Mouse (Mus musculus): ENCODE data around the gene Aif1. TPM values are rescaled to one million over a fixed set of nuclear protein-coding genes. Genes with fewer than 3 reads are reported as not detected.
"Not testable (repeated sequence)": the region's sequence is repeated elsewhere in the genome, so short reads cannot be mapped to it uniquely, and the experiment has no call there.

Aif1 gene
- total RNA-seq, 2 experiments from 2014 or later: 78.7 to 103 TPM

DNA sequence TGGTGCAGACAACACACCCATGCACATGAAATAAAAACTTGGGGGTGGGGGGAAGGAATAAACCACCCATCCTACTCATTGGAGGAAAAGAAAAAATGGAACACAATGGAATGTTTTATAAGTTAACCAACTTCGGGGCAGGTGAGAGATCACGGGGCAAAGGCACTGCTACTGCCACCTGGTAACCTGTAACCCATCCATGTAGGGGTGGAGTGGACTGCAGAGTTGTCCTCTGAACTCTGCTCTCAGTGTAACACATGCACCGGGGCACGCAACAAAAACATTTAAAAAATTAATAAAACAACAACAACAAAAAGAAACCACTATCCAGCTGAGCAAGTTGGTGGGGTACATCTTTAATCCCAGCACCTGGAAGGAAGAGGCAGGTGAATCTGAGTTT, 23.7 kb downstream of the Aif1 start:
- ATAC-seq (ENCODE audit: poor library complexity, severe bottlenecking): no peak

DNA sequence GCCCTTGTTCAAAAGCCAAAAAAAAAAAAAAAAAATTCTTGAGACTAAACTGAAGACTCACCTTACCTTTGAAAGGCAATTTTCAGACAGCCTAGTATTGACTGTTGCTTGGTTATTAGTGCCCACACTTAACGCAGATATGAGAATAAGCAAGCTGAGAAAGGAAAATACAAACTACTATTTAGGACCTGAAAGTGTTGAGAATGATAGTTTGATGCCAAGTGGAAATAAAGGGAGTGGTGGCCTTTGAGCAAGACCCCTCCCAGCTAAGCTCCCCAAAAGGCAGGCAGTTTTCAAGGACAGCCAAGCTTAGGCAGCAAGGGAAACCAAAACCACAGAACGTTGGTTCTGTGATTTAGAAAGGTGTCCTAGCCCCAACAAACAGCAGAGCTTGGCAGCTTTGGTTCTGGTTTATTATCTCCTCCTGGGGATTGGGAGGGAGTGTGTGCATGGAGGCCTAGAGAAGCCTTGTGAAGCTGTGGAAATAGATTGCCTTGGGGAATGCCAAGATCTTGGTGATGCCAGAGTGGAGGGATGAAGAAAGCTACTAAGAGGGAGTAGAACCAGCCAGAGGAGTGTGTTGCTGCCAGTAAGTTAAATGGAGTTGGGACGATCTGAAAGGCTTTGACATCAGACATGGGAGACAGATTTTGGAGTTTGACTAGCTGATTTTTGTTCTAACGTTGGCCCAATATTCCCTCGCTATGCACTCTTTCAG, 27.8 kb downstream of the Aif1 start:
- no peak for ATAC-seq (ENCODE audit: poor library complexity, severe bottlenecking)

DNA sequence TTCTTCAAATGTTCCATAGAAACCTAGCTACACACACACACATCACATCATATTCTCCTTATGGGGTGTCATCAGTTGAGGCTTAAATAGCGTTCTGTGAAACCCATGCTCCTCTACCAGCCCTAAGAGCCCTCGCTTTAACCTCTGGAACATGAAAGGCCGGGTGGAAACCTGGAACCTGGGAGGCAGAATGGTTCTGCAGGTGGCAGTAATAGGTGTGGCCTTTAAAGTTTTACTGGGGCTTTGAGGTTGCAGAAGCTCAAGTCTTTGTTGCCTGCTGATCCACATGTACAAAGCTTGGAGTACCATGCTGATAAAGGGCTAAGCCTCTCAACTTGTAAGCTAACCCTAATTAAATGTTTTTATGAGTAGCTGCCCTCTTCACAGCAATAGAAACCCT, 28.5 kb downstream of the Aif1 start:
- ATAC-seq (ENCODE audit: poor library complexity, severe bottlenecking): no peak

DNA sequence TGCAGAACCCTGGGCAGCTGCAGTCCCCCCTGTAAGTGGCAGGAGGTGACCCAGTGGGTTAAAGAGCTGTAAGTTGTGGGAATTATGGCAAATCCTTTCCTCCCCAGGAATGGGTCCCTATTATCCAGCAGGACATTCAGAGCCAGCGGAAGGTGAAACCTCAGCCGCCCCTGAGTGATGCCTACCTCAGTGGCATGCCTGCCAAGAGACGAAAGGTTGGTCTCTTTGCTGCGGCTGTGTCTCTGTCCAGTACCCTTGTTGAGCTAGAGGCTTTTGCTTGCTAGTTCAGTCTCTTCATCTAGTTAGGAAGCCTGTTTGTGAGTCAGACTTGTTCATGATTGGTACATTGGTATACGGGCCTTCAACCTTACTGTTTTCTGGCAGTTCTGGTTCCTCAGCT, 29.7 kb downstream of the Aif1 start:
- ATAC-seq (ENCODE audit: poor library complexity, severe bottlenecking): no peak

DNA sequence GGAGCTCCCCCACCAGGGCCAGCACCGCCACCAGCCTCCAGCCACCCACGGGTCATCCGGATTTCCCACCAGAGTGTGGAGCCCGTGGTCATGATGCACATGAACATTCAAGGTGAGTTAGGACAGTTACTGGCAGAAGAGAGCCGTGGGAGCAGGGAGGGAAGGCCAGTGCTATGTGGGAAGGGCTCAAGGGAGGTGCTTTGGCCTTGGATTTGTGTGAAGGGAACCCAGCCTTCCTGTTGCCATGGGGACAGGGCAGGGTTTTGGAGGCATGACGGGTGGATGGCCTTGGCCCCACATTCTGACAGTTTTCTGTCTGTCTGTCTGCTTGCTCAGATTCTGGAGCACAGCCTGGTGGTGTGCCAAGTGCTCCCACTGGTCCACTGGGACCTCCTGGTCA, 33.9 kb downstream of the Aif1 start:
- no peak for ATAC-seq (ENCODE audit: poor library complexity, severe bottlenecking)

DNA sequence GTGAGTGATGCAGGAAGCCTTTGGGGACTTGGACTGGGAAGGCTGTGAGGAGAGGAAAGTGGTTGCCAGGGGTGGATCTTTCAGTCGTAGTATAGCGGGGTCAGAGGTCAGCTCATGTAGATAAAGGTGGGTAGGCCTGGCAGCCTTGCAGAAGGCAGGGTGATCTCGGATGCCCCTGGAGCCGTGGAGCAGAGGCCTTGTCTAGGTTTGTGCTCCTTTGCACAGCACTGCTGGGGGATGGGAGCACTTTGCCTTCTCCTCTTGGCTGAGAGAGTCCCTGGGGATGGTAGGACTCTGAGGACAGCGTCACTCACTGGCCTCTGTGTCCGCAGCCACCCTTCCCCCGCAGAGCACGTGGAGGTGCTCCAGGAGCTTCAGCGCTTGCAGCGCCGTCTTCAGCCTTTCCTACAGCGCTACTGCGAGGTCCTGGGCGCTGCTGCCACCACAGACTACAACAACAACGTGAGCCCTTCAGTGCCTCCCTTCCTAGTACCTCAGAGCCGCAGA, 35.3 kb downstream of the Aif1 start:
- no peak for ATAC-seq (ENCODE audit: poor library complexity, severe bottlenecking)

DNA sequence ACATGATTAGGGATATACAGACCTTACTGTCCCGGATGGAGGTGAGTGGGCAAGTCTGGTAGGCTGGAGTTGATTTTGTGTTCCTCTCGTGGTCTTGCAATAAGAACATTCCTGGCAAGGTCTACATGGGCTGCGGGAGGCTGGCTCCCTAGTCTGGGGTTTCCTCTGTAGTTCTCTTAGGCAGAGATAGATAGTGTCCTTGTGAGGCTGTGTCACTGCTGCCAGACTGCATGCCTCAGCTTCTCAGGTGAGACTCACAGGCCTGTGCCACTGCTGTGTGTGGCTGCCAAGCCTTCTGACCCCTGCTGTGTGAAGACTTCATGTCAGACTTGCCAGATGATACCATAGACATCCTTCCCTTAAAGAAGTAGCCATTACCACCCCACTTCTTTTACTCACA, 36.6 kb downstream of the Aif1 start:
- no peak for ATAC-seq (ENCODE audit: poor library complexity, severe bottlenecking)

DNA sequence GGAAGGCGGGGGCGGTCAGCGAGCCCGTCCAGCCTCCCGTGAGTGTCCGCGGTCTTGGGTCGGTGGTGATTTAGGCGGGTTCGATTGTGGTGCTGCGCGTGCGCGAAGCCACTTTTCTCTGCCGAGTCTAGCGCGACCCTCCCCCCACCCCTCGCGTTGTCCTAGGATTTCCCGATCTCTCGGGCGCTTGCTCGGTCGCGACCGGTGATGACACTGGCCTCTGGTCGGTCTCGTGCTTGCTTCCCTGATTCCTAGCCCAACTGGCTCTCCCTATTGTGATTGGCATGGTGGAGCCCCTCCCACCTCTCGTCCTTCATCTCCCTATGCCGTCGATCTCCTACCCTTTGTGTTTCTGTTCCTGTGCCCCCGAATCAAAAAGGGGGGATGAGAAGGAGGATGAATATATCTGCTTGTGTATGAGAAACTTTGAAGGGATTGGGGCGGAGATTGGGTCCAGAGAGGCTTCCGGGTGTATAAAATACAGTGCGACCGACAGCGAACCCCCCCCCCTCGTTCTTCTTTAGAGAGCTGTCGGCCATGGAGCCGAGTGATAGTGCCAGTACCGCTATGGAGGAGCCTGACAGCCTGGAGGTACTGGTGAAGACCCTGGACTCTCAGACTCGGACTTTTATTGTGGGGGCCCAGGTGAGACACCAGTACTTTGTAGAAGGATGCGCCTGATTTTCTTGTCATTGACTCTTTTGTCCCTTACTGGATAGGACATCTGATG, 40.1 kb downstream of the Aif1 start:
- peak; percentile 68 for ATAC-seq (ENCODE audit: poor library complexity, severe bottlenecking)

DNA sequence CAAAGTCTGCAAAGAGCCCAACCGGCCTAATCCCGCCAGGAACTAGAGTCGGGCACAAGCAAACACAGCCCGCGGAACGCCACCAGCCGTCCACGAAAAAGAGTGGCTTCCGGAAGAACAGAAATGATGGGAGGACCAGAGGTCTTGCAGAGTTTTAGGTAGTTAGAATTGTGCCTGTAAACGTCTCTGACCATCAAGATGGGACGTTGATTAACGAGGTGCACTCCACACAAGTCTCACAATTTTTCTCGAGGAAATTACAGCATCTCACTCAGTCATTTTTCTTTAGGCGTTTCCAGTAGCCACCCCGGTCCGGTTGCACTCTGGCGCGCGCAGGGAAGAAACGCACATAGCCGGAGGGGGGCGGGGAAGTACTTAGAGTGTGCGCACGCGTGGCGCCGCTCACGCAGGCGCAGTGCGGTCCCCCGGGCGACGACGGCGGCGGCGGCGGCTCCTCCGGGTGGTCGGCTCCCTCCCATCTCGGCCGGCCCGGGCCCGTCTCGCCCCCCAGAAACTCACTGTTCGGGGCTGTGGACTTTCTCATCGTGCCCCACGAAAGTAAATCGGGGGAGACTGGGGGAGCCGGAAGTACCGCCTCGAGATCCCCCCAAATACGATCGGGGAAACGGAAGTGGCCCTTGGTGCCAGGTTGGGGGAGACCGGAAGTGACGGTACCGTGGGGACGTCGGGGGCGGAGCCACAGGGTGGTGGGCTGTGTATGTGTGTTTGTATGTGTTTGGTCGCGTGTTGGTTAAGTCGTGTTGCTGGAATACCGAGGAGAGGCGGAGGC, 40.9 kb downstream of the Aif1 start, which contains the start of gene Bag6:
Gene Bag6, plus strand, starts transcription at position 378 of the 790 bp plus-strand sequence.
- peak; percentile 88 for ATAC-seq (ENCODE audit: poor library complexity, severe bottlenecking)

DNA sequence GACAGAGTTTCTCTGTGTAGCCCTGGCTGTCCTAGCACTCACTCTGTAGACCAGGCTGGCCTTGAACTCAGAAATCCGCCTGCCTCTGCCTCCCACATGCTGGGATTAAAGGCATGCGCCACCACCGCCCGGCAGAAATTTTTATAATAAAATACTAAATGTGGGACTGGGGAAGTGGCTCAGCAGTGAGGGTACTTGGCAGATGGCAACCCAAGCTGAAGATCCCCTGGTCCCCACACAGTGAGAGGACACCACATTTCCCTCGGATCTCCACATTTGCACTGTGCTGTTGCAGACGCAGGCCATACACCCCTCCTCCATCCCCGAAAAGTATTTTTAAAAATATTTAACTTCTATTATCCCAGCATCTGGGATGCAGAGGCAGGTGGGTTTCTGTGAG, 42.4 kb downstream of the Aif1 start:
- no peak for ATAC-seq (ENCODE audit: poor library complexity, severe bottlenecking)

DNA sequence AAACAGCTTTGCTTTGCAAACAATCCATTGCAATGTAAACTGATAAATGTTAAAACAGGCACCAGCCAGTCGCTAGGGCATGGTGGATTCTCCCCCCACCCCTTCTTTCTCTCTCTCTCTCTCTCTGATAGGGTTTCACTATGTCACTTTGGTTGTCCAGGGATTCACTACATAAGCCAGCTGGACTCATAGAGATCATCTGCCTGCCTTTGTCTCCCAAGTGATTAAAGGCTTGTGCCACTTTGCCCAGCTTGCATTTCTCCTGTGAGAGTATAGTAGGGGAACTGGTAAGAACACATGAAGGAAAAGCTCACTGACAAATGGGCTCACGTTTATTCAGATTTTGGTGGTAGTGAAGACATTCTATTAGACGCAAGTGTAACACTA, 43.7 kb downstream of the Aif1 start:
- no peak for ATAC-seq (ENCODE audit: poor library complexity, severe bottlenecking)

DNA sequence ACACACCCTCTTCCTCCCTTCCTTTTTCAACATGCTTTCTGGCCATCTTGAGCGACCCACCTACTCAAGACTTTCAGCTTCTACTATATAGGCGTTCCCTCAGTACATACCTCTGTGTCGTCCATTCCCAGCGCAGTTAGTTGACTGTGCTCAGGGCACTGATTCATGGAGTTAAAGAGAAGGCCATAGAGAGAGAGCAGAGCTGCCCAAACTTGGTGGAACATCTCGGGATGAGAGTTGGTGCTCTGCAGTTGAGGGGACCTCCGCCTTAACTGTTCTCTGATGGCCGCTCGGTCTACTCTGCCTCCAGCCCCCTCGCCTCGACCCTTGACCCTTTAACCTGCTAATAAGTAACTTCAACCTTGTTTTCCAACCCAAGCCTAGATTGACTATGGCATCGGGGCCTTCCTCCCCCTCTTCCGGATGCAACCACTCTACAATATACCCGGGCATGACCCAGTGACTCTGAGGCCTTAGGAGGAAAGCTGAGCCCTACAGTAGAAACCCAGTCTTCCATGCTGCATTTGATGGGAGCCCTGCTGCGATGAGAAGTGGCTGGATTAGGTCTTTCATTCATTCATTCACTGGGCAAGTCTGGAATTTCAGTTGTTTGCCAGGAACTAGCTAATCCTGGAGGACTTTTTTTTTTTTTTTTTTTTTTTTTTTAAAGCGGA, 44.2 kb downstream of the Aif1 start, which contains the start of gene Apom:
Gene Apom, minus strand, starts transcription at position 551 of the 674 bp plus-strand sequence.
- ATAC-seq (ENCODE audit: poor library complexity, severe bottlenecking): no peak

DNA sequence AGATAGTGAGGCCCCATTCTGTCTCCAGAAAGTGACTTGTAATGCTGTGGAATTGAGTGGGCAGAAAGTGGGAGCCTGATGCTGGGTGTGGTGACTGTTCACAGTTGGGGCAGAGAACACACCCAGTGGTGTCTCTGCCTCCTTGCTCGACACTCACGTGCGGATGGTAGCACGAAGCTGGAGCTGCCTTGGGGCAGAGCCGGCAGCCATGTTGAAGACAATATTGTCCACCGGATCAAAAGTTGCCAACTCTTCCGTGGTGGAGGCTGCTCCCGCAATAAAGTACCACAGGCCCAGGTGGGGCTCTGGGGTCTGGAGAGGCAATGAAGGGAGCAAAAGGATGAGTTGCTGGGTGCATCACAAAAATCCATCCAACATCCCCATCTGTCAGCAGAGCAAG, 44.8 kb downstream of the Aif1 start:
- no peak for ATAC-seq (ENCODE audit: poor library complexity, severe bottlenecking)

DNA sequence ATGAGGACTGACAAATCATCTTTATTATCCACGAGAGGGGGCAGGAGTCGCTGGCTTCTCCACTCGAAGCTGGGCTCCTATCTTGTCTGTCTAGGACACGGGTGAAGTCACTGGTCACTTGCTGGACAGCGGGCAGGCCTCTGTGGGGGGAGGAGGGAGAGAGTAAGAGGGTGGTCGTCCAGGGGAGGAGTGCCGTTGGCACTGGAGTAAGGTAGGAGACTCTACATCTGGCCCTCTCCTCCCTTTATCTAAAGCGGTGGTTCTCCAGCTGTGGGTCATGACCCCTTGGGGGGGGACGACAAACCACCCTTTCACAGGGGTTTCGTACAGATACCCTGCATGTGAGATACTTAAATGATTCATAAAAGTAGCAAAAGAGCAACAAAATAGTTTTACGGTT, 46.9 kb downstream of the Aif1 start:
- no peak for ATAC-seq (ENCODE audit: poor library complexity, severe bottlenecking)

DNA sequence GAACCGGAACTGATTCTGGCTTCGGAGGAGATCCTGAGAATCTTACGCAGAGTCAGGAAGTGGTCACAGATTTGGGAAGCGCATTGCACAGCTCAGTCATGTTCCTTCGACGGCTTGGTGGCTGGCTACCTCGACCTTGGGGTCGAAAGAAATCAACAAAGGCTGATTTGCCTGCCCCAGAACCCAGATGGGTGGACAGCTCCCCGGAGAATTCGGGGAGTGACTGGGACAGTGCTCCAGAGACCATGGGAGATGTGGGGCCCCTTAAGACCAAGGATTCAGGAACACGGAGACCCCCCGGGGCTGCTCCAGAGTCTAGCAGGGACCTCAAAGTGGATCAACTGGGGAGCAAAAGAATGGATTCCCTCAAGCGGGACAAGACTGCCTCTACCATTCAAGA, 48.9 kb downstream of the Aif1 start:
- ATAC-seq (ENCODE audit: poor library complexity, severe bottlenecking): peak; percentile 14; the same call in 1 of the 2 replicates

DNA sequence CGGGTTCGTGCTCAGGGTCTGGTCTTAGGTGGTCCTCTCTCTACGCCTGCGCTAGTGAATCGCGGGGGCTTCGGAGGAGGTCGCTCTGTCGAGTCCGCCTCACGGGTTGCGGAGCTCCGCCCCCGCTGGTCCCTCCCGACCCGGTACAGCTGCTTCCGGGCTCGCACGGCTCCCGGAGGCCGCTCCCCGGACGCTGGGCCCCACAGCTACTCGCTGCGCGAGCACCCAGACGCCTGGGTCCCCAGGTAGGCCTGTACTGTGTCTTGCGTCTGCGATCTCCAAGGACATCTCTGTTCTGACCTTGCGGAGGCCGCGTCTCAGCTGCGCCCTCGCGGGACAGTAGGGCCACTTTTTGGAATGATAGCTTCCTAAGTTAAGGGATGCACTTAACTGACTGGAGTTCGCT, 49.7 kb downstream of the Aif1 start, which contains the start of gene D17H6S53E:
Gene D17H6S53E, plus strand, starts transcription at position 168 of the 406 bp plus-strand sequence.
- ATAC-seq (ENCODE audit: poor library complexity, severe bottlenecking): peak; percentile 65

DNA sequence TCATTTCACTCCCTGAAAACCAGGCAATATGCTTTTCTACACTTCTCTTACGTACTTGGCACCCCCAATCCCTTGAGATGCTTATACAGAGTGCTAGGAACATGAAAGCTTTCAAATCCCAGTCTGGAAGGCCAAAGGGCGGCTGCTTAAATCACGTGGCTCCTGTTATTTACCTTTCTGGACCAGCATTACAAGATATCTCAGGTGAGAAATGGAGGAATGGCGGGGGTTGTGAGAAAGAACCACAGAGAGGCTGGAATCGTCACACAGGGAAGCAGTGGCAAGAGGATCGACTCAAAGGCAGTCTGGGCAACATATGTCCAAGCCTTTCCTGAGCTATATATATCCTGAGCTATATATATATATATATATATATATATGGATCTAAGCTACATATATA, 50.3 kb downstream of the Aif1 start:
- no peak for ATAC-seq (ENCODE audit: poor library complexity, severe bottlenecking)

DNA sequence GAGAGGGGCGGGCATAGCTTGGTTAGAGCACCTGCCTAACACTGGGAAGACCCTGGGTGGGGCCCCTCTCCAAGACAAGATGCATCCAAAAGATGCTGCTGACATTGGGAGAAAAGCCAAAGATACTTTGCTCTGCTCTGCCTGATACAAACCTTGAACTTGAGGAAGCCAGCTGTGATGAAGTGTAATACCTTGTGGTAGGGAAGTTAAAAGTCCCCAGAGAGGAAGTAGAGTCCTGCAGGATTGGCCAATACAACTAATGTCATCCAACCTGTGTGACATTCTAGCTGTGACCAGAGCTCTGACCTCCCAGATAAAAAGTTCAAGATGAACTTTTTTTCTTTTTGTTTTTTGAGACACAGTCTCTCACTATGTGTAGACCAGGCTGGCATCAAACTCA, 50.8 kb downstream of the Aif1 start:
- peak; percentile 42 for ATAC-seq (ENCODE audit: poor library complexity, severe bottlenecking)

DNA sequence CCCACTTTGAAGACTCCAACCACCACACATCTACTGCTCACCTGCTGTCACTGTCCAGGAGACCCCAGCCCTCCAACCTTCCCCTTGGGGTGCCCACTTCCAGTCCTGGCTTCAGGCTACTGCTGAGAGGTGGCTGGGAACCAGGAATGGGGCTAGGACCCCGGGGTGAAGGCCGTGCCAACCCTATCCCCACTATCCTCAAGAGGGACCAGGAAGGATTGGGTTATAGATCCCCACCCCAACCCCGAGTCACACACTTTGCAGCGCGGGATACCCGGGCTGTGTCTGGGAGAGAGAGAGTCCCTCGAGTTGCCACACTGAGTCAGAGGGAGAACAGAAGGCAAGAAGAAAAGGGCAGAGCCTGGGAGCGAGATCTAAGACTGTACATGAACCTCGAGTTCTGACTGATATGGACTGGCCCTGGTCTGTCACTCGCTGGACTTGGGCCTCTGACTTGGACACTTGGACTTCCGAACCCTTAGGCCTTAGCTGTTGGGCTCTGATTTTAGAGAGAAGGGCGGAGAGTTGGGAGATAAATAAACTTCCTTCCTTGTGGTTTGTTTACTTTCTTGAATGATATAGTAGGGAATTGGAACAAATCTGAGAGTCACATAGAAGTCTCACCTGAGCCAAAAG, 51.5 kb downstream of the Aif1 start:
- ATAC-seq (ENCODE audit: poor library complexity, severe bottlenecking): not testable (repeated sequence)

DNA sequence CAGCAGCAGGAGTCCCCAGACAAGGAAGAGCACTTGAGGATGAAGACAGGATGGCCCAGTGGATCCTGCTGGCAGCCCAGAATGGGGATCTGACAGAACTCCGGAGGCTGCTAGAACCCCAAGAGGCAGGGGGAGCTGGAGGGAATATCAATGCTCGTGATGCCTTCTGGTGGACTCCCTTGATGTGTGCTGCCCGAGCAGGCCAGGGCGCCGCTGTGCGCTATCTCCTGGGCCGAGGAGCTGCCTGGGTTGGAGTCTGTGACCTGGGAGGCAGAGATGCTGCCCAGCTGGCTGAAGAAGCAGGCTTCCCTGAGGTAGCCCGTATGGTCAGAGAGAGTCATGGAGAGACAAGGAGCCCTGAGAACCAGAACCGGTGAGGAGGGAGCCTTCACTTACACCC, 52.6 kb downstream of the Aif1 start:
- ATAC-seq (ENCODE audit: poor library complexity, severe bottlenecking): not testable (repeated sequence)

Measured in megakaryocyte, adult 5-6 weeks (primary cell).